Mouse (Mus musculus) heart, embryonic 10.5 days (tissue): ENCODE measurements around the gene Zfand3. TPM values are rescaled to one million over a fixed set of nuclear protein-coding genes. Genes with fewer than 3 reads are reported as not detected.

Experiments
- polyA plus RNA-seq: library from polyadenylated mRNA; unstranded; fragments of >200 nt; fragmentation: Nextera tagmentation; extraction: Ambion mirVana; gene quantifications from 2 replicates; pipeline ENCODE4 v1.2.1, GENCODE M21; 2016

Gene Zfand3
- polyA plus RNA-seq, 1 experiment from 2014 or later: 54.7 TPM

Other genes with a start within 250 kb of the Zfand3 start
- 1.7 and 3.5 TPM in 2 replicates for gene Mdga1, start 34.6 kb upstream of the Zfand3 start, polyA plus RNA-seq